Mouse (Mus musculus): ENCODE results near the gene Pkd1l1.

GRCm38 (mm10) chr11:8973166-8973565 is at the start of gene Pkd1l1:
- TF ChIP-seq POLR2A (IDR thresholded peaks at IDR 0.05; ENCODE audit: borderline replicate concordance, insufficient read depth, low read length) (no peak), CTCF (IDR thresholded peaks at IDR 0.05; ENCODE audit: borderline replicate concordance, insufficient read depth, low read depth, low read length) (no peak)

All from cerebellum, adult 2 months (tissue).